Mouse (Mus musculus) midbrain, embryonic 14.5 days (tissue): ENCODE results near the gene Gucy2e. TPM values are rescaled to one million over a fixed set of nuclear protein-coding genes. Genes with fewer than 3 reads are reported as not detected.

Experiments used
- ATAC-seq: fragments of 200-750 bp; cut with Nextera tagmentation; 2 replicates; pipeline ENCODE4 v1.8.0; 2017; ENCODE audit warnings: moderate number of reproducible peaks, moderate library complexity; ENCODE audit not compliant: low FRiP score, low TSS enrichment
- DNase-seq: peaks from one replicate; pipeline ENCODE4 v3.0.0-alpha.2; 2015
- H3K27ac ChIP-seq: fragments of 300-500 bp; sonication (generic); replicated peaks from 2 replicates; pipeline ENCODE4 v1.5.1; 2014; ENCODE audit warnings: mild to moderate bottlenecking, low read depth, low read length, moderate library complexity
- H3K27me3 ChIP-seq: fragments of 300-500 bp; sonication (generic); 2 replicates; pipeline ENCODE4 v1.6.1; 2014; ENCODE audit warnings: low read length, control low read depth, mixed read lengths; ENCODE audit not compliant: control insufficient read depth, insufficient read depth
- H3K36me3 ChIP-seq: fragments of 300-500 bp; sonication (generic); 2 replicates; pipeline ENCODE4 v1.6.1; 2014; ENCODE audit warnings: low read length, control low read depth; ENCODE audit not compliant: control insufficient read depth, insufficient read depth
- H3K4me1 ChIP-seq: fragments of 300-500 bp; sonication (generic); 2 replicates; pipeline ENCODE4 v1.6.1; 2014; ENCODE audit warnings: mild to moderate bottlenecking, antibody characterized with exemption, low read length, control low read depth; ENCODE audit not compliant: control insufficient read depth, insufficient read depth
- H3K4me2 ChIP-seq: fragments of 300-500 bp; sonication (generic); 2 replicates; pipeline ENCODE4 v1.6.1; 2014; ENCODE audit warnings: mild to moderate bottlenecking, low read length, moderate library complexity
- H3K4me3 ChIP-seq: fragments of 300-500 bp; sonication (generic); replicated peaks from 2 replicates; pipeline ENCODE4 v1.5.1; 2014; ENCODE audit warnings: low read depth, low read length
- H3K9ac ChIP-seq: fragments of 300-500 bp; sonication (generic); replicated peaks from 2 replicates; pipeline ENCODE4 v1.6.1; 2014; ENCODE audit warnings: mild to moderate bottlenecking, low read length, moderate library complexity
- H3K9me3 ChIP-seq: fragments of 300-500 bp; sonication (generic); 2 replicates; pipeline ENCODE4 v1.6.1; 2016; ENCODE audit warnings: low read length, control low read depth, mixed read lengths; ENCODE audit not compliant: control insufficient read depth
- WGBS: fragments of 180-500 bp; shearing (Covaris S2); extraction: QIAGEN DNeasy Blood & Tissue Kit; methylation state at CpG from one replicate; pipeline ENCODE4 v1.1.7; 2014; 5-methylcytosine and 5-hydroxymethylcytosine counted together
- polyA plus RNA-seq: library from polyadenylated mRNA; unstranded; fragments of >200 nt; fragmentation: Nextera tagmentation; extraction: Ambion mirVana; gene quantifications from 2 replicates; pipeline ENCODE4 v1.2.1, GENCODE M21; 2014

Gucy2e gene
- polyA plus RNA-seq, 1 experiment from 2014 or later = 0.37 TPM

GRCm38 (mm10) chr11:69199251-69199650, 37.6 kb downstream of the Gucy2e start:
- H3K9me3 ChIP-seq = no peaks in the 10 kb centered on the region
- H3K9ac ChIP-seq = no peak overlapping the region

GRCm38 (mm10) chr11:69197743-69198142, 39.1 kb downstream of the Gucy2e start, which contains the start of gene Alox8:
Gene Alox8, minus strand, starts transcription at chr11:69197843.
- Histone ChIP-seq H3K27me3 (peaks cover 10% of the 10 kb centered on the region; the same call in 1 of the 2 replicates), H3K4me2 (peak within 1 kb of the TSS; percentile 46), H3K9me3 (no peaks in the 10 kb centered on the region), H3K4me1 (0 out of 2 replicates have a peak, but pooled peaks cover 6% of the 10 kb centered on the region), H3K27ac (no peak within 1 kb of the TSS), H3K36me3 (no peaks in the 10 kb centered on the region), H3K9ac (no peak within 1 kb of the TSS; the same call in 1 of the 2 replicates), H3K4me3 (peak within 1 kb of the TSS; percentile 22)
- DNase-seq = no peak
- no peak for ATAC-seq
- WGBS = 31% methylated on average over 6 of the region's 6 CpGs

More at GRCm38 (mm10) chr11:69199251-69199650, 37.6 kb downstream of the Gucy2e start:
- DNase-seq = no peak
- no peak for ATAC-seq
- Histone ChIP-seq H3K27ac (no peak overlapping the region), H3K4me1 (0 out of 2 replicates have a peak, but pooled peaks cover 6% of the 10 kb centered on the region), H3K36me3 (no peaks in the 10 kb centered on the region), H3K4me2 (no peak overlapping the region), H3K27me3 (peaks cover 10% of the 10 kb centered on the region; the same call in 1 of the 2 replicates), H3K4me3 (no peak overlapping the region)
- WGBS = 82% methylated on average over 1 of the region's 1 CpGs

- 0 out of 2 replicates have a peak, but pooled peaks cover 6% of the 10 kb centered on the region for H3K4me1 ChIP-seq
- no peak for ATAC-seq
- no peaks in the 10 kb centered on the region for H3K9me3 ChIP-seq
- no peak overlapping the region; the same call in 1 of the 2 replicates for H3K9ac ChIP-seq
- H3K36me3 ChIP-seq = no peaks in the 10 kb centered on the region
- H3K4me3 ChIP-seq = peak overlapping the region; percentile 22
- peaks cover 10% of the 10 kb centered on the region; the same call in 1 of the 2 replicates for H3K27me3 ChIP-seq
- 2% methylated on average over 14 of the region's 14 CpGs for WGBS
- no peak for DNase-seq
- H3K4me2 ChIP-seq = peak overlapping the region; percentile 46
- no peak overlapping the region for H3K27ac ChIP-seq
These were observed 39.6 kb downstream of the Gucy2e start for GRCm38 (mm10) chr11:69197194-69197593.

GRCm38 (mm10) chr11:69196766-69197165, 40.1 kb downstream of the Gucy2e start:
- Histone ChIP-seq H3K36me3 (no peaks in the 10 kb centered on the region), H3K4me2 (peak overlapping the region; percentile 46; the same call in 1 of the 2 replicates), H3K4me3 (peak overlapping the region; percentile 22; the same call in 1 of the 2 replicates), H3K9ac (no peak overlapping the region), H3K9me3 (no peaks in the 10 kb centered on the region), H3K27me3 (peaks cover 10% of the 10 kb centered on the region; the same call in 1 of the 2 replicates), H3K27ac (no peak overlapping the region), H3K4me1 (0 out of 2 replicates have a peak, but pooled peaks cover 6% of the 10 kb centered on the region)
- 9% methylated on average over 5 of the region's 5 CpGs for WGBS
- ATAC-seq (no peak), DNase-seq (peak; percentile 55)

GRCm38 (mm10) chr11:69192840-69193239, 44.0 kb downstream of the Gucy2e start:
- Histone ChIP-seq H3K27ac (no peak overlapping the region), H3K9me3 (no peaks in the 10 kb centered on the region), H3K36me3 (no peaks in the 10 kb centered on the region), H3K4me1 (0 out of 2 replicates have a peak, but pooled peaks cover 6% of the 10 kb centered on the region), H3K4me2 (no peak overlapping the region), H3K9ac (no peak overlapping the region), H3K4me3 (no peak overlapping the region), H3K27me3 (peaks cover 10% of the 10 kb centered on the region; the same call in 1 of the 2 replicates)
- 3% methylated on average over 1 of the region's 1 CpGs for WGBS
- peak; percentile 85 for DNase-seq
- no peak for ATAC-seq

GRCm38 (mm10) chr11:69185936-69186335, 50.9 kb downstream of the Gucy2e start:
- Histone ChIP-seq H3K27ac (no peak overlapping the region), H3K27me3 (no peaks in the 10 kb centered on the region), H3K4me2 (no peak overlapping the region), H3K36me3 (no peaks in the 10 kb centered on the region), H3K9ac (no peak overlapping the region), H3K4me1 (no peaks in the 10 kb centered on the region), H3K4me3 (no peak overlapping the region), H3K9me3 (no peaks in the 10 kb centered on the region)
- ATAC-seq = no peak
- 83% methylated on average over 6 of the region's 6 CpGs for WGBS
- no peak for DNase-seq

GRCm38 (mm10) chr11:69185031-69185430, 51.8 kb downstream of the Gucy2e start:
- 90% methylated on average over 5 of the region's 5 CpGs for WGBS
- no peak for ATAC-seq
- no peak for DNase-seq
- H3K4me1 ChIP-seq = no peaks in the 10 kb centered on the region
- H3K27ac ChIP-seq = no peak overlapping the region
- no peak overlapping the region for H3K4me2 ChIP-seq
- H3K9me3 ChIP-seq = no peaks in the 10 kb centered on the region
- no peaks in the 10 kb centered on the region for H3K36me3 ChIP-seq
- no peak overlapping the region for H3K4me3 ChIP-seq
- no peaks in the 10 kb centered on the region for H3K27me3 ChIP-seq
- H3K9ac ChIP-seq = no peak overlapping the region

- H3K27me3 ChIP-seq = no peaks in the 10 kb centered on the region
- DNase-seq (no peak), ATAC-seq (no peak)
- no peak overlapping the region for H3K27ac ChIP-seq
- H3K36me3 ChIP-seq = no peaks in the 10 kb centered on the region
- H3K9ac ChIP-seq = no peak overlapping the region
- WGBS = 87% methylated on average over 4 of the region's 4 CpGs
- H3K4me1 ChIP-seq = no peaks in the 10 kb centered on the region
- H3K9me3 ChIP-seq = no peaks in the 10 kb centered on the region
- no peak overlapping the region for H3K4me3 ChIP-seq
- no peak overlapping the region for H3K4me2 ChIP-seq
These were observed 56.7 kb downstream of the Gucy2e start for GRCm38 (mm10) chr11:69180120-69180519.

- no peak for DNase-seq
- H3K27me3 ChIP-seq = no peaks in the 10 kb centered on the region
- H3K36me3 ChIP-seq = no peaks in the 10 kb centered on the region
- H3K4me2 ChIP-seq = no peak overlapping the region
- H3K9me3 ChIP-seq = no peaks in the 10 kb centered on the region
- WGBS = 42% methylated on average over 3 of the region's 3 CpGs
- no peaks in the 10 kb centered on the region for H3K4me1 ChIP-seq
- H3K27ac ChIP-seq = no peak overlapping the region
- H3K4me3 ChIP-seq = no peak overlapping the region
- no peak overlapping the region for H3K9ac ChIP-seq
- no peak for ATAC-seq
These were observed 57.3 kb downstream of the Gucy2e start for GRCm38 (mm10) chr11:69179512-69179911.
